Mouse (Mus musculus): ENCODE results near the gene Tep1.
"Not testable (repeated sequence)": the region's sequence is repeated elsewhere in the genome, so short reads cannot be mapped to it uniquely, and the experiment has no call there.

Gene Tep1

DNA sequence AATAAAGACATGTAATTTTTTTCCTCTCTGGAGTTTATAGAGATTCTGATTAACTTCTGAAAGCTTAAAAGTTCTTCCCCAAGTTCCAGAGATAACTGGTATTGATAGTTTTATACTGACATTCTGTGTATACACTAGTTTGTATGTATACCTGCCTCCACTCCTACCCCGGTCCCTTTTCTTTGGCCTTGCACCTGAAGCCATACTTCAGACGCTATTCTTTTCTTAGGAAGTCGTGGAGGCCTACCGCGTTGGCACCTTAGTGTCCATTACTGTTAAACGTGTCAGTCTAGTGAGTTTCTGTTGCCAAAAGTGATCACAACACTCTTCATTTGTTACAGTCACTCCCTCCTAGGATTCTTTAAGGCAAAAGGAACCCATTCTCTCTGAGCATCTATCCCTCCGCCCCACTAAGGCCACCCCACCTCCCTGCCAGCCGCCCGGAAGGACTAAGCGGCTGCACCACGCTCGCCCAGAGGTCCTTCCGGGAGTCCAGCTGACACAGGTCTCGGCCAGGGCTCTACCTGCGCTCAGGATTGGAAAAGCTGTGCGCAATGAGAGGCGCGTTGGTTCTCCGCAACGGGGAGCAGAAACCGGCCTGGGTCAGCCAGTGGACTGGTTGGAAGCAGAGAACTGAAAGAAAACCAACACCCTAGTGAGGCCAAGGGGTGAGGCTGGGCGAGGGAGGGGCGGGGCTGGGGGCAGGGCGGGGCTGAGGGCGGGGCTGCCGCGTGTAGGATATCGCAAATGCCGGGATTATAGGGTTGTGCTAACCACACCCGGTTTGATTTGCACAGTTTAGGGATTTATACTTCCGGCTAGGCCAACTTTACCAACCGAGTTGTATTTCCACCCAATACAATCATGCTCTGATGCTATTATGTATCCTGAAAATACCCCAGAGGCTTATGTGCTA is at the start of gene Tep1:
Tep1 (minus strand) TSS at position 672 of the 916 bp plus-strand sequence.
- peak; percentile 67 for DNase-seq (ENCODE audit: low read depth, low spot score)

DNA sequence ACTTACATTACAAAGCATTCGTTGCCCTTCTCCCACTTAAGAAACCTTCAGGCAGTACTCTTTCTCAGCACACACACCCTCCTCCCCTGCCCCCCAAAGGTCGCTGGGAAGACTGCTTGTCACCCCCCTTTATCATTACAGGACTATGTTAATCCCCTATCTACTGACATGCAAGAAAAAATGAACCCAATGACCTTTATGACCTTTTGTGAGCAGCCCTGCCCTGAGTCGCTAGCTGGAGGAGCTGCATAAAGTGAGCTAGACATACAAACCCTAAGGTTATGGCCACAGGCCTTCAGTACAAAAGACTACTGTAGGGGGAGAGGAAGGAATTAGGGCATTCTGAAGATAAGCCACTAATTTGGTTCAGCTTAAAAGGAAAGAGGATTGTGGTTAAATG is 41.0 kb upstream of the Tep1 start:
- no peak for DNase-seq (ENCODE audit: low read depth, low spot score)

DNA sequence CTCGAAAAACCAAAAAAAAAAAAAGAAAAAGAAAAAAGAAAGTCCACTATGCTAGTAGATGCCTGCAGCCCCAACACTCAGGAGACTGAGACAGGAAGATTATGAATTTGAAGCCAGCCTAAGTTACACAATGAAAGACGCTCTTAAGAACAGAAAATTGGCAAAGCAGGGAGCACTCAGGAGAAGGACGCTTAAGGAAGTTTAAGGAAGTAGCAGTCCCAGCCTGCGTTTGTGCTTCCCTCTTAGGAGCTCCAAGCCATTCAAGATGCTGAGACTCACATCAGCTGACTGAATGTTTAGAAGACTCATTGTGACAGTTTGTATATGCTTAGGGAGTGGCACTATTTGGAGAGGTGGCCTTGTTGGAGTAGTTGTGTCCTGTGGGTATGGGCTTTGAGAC is 37.8 kb upstream of the Tep1 start:
- no peak for DNase-seq (ENCODE audit: low read depth, low spot score)

DNA sequence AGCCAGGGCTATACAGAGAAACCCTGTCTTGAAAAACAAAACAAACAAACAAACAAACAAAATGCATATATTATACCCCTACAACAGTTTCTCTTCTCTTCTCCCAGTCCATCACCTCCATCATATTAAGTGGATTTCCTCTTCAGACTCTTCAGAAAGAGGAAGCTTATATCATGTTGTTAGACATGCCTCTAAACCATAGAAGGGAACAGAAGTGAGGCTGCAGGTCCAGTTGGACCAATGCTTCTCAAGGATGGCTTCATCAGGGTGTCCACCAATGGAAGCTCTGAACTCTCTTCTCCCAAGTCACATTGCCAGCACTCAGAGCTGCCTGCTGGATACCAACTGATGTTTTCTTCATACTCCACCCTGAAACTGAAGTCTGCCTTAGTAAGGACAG is 35.0 kb upstream of the Tep1 start:
- not testable (repeated sequence) for DNase-seq (ENCODE audit: low read depth, low spot score)

DNA sequence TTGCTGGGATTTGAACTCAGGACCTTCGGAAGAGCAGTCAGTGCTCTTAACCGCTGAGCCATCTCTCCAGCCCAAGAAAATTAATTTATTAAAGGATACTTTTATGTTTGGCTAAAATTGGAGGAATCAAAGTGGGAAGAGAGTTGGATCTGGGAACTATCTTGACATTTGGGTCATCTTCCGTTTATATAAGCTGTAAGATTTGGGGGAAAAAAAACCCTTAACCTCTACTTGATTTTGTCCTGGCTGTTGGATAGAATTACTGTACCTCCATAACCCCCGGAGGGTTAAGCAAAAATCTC is 34.4 kb upstream of the Tep1 start:
- no peak for DNase-seq (ENCODE audit: low read depth, low spot score)

DNA sequence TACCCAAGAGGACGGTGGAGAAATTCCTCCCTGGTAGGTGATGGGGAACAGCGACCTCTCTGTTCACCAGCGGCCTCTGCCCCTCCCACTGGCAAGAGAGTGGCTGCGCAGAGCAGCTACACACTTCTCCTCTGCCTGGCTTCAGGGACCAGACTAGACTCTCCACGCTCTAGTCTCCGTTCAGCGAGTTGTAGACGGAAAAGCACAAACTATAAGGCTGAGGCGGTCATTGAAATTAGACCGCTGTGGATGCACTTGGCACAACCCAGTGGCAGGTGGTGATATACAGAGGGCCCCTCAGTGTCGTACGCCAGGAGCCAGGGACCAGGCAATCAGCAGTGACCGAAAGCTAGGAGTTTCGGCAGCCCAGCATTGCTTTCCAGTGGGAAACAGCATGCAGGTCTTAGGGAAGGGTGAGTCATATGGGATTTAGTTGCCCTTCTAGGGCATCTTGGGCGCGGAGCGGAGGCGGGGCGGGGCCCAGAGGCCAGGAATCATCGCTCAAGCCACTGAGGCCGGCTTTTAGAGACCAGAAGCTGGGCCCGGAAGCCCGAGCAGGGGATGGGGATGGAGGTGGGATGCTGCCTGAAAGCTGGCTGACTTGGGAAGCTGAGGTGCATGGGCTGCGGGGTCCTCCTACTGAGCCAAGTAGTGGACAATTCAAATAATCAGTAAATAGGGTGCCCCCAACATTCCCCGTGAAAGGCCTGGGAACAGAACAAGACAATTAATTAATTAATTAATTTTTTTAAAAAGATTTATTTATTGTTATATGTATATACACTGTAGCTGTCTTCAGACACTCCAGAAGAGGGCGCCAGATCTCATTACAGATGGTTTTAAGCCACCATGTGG is 33.8 kb upstream of the Tep1 start:
- no peak for DNase-seq (ENCODE audit: low read depth, low spot score)

DNA sequence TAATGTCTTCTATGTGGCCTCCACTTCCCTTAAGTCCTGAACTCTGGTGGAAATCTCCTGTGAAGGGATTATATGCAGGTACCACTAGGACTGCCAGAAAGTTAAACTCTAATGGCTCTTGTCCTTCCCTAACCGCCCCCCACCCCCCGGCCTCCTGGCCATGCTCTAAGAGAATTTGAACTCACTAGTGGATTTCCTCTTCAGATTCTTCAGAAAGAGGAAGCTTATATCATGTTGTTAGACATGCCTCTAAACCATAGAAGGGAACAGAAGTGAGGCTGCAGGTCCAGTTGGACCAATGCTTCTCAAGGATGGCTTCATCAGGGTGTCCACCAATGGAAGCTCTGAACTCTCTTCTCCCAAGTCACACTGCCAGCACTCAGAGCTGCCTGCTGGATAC is 27.6 kb upstream of the Tep1 start:
- DNase-seq (ENCODE audit: low read depth, low spot score): not testable (repeated sequence)

DNA sequence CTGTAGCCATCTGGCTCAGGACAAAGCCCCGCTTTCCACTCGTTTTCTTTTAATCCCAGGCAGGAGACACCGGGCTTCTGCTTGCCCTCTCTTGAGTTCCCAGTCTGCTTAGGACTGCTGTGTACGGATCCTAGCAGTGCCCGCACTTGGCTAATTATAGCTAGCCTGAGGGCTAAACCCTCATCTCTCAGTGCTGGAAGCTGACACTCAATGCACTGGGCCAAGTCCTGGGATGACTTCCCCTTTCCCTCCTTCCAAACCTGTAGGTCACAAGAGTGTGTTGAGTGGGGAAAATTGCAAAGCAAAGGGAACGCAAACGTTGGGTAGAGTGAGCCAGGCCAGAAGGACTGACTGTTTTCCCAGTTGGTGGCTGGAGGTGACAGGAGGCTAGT is 27.0 kb upstream of the Tep1 start, which contains the start of gene Klhl33:
Klhl33 (minus strand) TSS at position 134 of the 392 bp plus-strand sequence.
- no peak for DNase-seq (ENCODE audit: low read depth, low spot score)

DNA sequence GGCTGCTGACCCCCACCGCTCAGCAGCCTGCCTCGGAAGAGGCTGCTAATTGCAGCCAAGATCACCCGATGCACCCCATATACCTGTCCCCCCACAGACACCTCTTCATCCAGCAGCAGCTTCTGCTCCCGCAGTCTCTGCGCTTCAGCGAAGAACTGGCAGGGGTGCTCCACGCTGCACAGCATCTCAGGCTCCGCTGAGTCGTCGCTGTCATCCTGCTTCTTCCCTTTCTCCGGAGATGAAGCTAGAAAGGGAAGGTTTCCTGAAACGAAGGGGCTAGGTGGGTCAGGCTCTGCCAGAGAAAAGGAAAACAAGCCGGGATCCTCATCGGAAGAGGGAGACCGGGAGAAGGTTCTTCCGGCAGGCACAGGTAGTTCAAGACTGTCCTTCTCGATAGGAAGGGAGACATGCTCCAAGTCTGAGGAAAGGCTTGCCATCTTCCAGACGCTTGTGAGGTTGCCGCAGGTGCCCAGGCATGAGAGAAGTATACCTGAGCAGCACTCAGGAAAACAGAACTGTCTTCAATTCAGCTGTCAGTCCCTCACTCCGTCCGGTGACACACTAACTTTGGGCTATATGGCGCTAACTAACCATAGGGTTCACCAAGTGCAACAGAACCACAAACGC is 26.5 kb upstream of the Tep1 start:
- DNase-seq (ENCODE audit: low read depth, low spot score): no peak

DNA sequence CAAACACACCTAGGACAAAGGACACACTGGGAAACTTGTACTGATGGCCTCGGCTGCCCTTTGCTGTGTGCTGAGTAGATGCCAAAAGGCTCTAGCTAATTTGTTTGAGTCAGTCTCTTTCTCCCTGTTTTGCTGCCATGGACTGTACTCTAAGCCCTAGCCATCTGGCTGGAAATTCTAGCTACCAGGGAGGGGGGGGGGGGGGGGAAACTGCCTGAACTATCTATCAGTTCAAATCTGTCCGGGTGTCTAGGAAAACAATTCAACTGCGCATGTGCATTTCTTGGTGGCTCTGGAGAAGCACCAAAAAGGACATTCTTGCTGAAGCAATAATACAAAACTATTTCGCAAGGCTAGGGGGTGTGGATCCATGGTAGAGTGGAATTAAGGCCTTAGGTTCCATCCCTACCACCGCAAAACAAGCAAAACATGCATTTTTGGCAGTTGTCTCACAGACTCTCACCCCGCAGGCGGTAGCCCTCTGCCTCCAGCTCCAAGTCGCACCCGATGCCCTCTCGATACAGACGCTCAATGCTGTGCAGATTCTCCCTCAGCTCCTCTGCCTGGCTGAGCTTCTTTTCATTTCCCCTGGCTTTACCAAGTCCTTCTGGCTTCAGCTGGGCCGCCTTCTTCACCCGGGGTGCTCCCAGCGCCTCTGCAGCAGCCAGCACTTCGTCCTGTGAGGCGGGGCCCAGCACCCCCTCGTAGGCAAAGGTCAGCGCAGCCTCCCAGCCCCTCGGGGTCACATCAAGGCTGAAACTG is 25.8 kb upstream of the Tep1 start:
- DNase-seq (ENCODE audit: low read depth, low spot score): no peak

DNA sequence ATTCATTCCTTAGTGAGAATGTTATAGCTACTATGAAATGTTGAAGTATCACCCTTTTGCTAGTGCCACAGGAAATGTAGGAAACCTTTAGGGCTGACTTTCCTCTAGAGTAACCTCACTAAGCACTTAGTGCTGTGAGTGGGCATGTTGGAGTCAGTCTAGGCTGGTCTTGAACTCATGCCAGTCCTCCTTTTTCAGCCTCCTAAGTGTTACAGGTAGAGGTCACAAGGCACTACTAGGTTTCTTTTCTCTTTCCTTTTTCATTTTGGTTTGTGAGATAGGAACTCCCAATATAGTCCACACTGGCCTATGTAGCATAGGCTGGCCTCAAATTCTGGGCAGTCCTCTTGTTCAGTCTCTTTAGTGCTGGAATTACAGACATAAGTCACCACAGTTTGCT is 25.0 kb upstream of the Tep1 start:
- DNase-seq (ENCODE audit: low read depth, low spot score): no peak

DNA sequence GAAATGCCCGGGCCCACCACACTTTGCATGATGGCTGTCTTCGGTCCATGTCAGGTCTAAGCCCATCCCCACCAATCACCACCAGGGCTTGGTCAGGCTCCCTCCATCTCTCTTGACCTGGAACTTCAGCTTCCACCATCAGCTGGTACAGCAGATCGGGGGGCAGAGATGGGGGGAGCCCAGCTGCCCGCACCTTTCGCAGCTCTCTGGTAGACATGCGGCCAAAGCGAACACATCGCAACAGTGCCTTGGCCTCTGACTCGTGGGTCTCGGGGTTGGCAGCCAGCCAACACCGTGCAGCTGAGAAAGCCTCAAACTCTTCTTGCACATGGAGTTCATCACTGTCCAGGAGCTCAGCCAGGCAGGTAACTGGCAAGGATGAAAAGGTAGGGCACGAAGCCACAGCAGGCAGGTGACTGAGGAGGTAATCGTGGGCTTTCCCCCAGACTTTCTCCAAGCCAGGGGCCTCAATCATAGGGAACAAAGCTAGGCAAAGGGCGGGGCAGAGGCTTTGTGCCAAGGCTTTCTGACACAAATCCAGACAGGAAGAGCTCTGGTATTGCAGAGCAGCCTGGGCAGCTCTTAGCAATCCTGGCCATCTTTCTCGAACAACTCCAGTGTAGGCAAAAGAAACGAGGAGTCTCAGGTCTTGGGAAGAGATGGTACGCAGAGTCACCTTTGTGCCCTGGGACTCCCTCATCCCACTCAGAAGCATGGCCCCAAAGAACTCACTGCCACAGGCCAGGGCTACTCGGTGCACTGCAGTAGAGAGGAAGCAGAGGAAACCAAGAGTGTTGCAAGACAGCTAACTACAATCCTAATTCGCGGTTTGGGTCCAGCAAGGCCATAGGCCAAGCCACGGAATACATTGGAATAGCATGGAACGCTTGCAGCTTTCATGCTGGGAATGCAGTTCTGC is 22.4 kb upstream of the Tep1 start:
- DNase-seq (ENCODE audit: low read depth, low spot score): no peak

DNA sequence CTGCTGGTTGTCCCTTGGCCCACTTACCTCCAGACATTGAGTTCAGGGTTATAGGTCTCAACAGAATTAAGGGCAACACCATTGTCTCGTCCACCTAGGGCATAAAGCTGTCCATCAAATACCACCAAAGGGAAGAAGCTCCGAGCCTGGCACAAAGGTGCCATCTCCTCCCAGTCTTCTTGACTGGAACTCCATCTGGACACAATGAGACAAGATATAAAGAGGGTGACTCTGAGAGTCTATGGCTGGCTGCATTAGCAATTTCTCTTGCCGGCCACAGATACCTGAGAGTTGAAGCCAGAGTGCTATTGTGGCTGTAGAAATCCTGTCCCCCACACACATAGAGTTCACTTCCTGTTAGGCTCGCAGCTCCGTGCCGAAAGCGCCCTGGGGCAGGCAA is 21.7 kb upstream of the Tep1 start:
- no peak for DNase-seq (ENCODE audit: low read depth, low spot score)

DNA sequence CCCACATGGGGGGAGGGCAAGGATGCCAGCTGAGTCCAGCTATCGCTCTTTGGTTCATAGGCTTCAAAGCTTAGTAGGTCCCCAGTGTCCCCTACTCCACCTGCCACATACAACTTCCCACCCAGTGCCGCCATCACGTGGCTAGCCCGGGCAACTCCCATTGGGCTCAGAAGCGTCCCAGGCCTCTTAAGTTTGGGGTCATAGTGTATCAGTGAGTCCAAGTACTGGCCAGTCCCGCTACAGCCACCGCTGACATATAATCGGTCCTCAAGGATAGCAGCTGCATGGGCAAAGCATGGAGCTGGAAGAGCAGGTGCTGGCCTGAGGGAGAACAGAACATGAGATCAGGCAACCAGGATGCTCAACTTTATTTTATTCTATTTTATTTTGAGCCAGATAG is 21.3 kb upstream of the Tep1 start:
- no peak for DNase-seq (ENCODE audit: low read depth, low spot score)

DNA sequence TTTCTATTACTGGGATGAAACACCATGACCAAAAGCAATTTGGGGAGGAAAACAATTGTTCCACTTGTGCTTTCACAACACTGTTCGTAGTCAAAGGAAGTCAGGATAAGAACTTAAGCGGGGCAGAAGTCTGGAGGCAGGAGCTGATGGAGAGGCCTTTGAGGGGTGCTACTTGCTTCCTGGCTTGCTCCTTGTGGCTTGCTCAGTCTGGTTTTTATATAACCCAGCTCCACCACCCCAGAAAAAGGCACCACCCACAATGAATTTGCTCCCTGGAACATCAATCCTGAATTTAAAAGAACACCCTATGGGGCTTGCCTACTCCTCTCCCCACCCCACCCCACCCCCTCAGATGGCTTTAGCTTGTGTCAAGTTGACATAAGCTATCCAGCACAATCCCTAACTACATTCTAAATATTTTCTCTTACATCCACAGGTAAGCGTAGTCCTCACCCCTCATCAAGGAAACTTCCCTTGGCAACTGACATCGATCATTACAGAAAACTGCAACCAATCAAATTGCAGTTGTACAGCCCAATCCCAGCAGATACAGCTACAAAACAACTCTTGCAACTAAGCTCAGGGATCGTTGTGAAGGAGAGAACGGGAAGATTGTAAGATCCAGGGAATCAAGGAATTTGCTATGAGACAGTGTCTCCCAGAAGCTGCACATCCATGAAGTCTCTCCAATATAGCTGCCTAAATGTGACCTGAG is 6.0 kb upstream of the Tep1 start:
- no peak for DNase-seq (ENCODE audit: low read depth, low spot score)

DNA sequence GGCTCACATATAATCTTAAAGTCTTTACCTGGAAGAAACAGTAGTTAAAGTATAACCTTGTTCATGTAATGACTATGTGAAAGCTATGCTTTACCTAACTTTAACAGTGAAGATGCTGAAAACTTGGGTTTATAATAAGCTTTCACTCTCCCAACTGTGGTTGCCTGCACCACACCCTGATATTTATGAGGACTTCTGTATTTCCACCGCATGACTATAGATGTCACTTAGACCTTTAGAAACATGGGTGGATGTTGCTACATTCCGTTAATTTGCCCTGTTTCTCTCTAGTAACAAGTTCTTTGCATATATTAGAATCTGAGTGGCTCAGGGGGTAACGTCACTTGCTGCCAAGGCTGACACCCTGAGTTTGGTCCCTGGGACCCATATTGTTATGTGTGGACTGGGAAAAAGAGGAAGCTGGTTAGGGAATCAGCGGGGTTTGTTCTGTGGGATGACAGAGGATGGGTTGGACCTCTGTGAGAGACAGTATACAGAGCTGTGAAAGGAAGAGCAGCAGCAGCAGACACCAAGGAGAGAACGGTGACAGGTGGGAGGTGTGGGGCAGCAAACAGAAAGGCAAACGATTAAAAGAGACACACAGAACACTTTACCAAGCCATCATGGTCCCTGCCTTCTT is 5.4 kb upstream of the Tep1 start:
- no peak for DNase-seq (ENCODE audit: low read depth, low spot score)

DNA sequence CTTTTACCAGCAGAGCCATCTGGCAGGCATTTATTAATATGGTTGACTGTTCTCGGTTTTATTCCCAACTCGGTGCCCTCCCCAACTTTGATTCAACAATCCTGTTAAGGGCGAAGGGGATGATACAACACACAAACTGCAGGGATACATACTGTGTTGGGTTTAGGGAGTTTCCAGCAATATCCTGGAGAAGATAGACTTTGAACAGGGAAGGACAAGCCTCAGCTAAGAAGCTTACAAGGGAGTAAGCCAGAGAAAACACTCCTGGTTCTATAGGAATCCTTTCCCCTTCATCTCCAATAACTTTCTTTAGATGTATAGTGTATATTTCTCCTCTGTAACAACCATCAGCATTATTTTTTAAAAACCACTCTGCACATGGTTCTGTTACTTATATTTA is 4.8 kb upstream of the Tep1 start:
- no peak for DNase-seq (ENCODE audit: low read depth, low spot score)

DNA sequence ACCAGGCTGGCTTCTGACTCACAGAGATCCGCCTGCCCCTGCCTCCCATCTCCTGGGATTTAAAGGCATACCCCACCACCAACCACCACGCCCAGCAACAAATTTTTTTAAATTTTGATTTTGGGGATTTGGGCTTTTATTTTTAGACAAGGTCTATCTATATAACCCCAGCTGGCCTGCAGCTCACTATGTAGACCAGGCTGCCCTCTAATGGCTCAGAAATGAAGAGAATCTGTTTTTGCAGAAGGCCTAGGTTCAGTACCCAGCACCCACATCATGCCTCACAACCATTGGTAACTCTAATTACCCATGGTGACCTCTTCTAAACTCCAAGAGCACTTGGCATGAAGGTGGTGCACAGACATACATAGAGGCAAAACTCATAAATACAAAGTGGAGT is 924 bp upstream of the Tep1 start:
- no peak for DNase-seq (ENCODE audit: low read depth, low spot score)

DNA sequence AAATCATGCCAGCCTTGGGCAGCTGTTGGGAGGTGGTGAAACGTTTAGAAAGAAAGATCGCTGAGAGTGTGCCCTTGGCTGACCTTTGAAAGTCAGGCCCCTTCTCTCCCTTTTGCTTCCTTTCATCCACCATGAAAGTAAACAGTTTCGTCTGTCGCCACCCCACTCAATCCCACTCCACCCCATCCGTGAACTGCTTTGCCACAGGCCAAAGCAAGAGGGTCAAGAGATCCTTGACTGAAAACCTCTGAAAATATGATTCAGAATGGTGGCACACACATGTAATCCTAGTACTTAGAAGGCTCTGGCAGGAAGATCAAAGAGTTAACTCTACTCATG is 414 bp upstream of the Tep1 start:
- DNase-seq (ENCODE audit: low read depth, low spot score): no peak

DNA sequence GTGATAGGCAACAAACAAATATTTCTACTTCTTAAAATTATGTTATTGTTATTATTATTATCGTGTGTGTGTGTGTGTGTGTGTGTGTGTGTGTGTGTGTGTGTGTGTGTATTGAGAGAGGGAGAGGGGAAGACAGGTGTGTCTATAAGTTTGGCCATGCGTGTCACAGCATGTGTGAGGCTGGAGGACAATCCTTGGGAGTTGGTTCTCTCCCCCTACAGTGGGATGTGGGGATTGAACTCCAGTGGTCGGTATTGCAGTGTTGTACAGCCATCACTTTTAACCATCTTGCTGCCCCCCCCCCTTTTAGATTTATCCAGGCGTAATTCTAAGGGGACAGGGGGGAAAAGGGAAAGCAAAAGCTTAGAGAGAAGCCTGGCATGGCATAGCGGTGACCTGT is 1.7 kb downstream of the Tep1 start:
- no peak for DNase-seq (ENCODE audit: low read depth, low spot score)

All from embryo, embryonic 11.5 days (tissue).